7 mouse cellular contexts compared by ENCODE assay signal in genomic region chr2:146612522-146613288, GRCm38 (mm10).
A peak's percentile ranks its signal among the peaks of the same experiment; 100 is the strongest.
DNase-seq lines count a peak whose midpoint lies in the region; ATAC-seq lines count a peak whose summit lies in the region.

No protein-coding gene starts in this region.

- H3K27me3 ChIP-seq in embryonic facial prominence, embryonic 14.5 days (replicated peaks; ENCODE audit: control insufficient read depth, insufficient read depth, low read length) = no peaks in the 10 kb centered on the region

- no peak overlapping the region for H3K9ac ChIP-seq in embryonic facial prominence, embryonic 14.5 days (ENCODE audit: low read depth, low read length)

- no peak overlapping the region for H3K27ac ChIP-seq in embryonic facial prominence, embryonic 14.5 days (replicated peaks; ENCODE audit: low read depth, low read length)

- peak; percentile 27 for DNase-seq in MEL-GATA-1-ER (ENCODE audit: extremely low read depth, low read depth)
- DNase-seq in adrenal gland, postnatal 36 days = peak; percentile 60 to 69
- DNase-seq in embryonic facial prominence, embryonic 14.5 days (ENCODE audit: low spot score) = peak; percentile 59
- peak; percentile 50 to 64 for DNase-seq in heart, postnatal 36 days
- peak; percentile 11 to 36 for DNase-seq in left cerebral cortex, postnatal 10 days (ENCODE audit: extremely low spot score in 1 of 2, low spot score in 2 of 2)
- DNase-seq in right cerebral cortex, postnatal 25 days = peak; percentile 16

- H3K4me3 ChIP-seq in embryonic facial prominence, embryonic 14.5 days (ENCODE audit: low read depth, low read length) = no peak overlapping the region

- no peaks in the 10 kb centered on the region for H3K4me1 ChIP-seq in embryonic facial prominence, embryonic 14.5 days (ENCODE audit: control insufficient read depth, insufficient read depth, low read length)

- 5% methylated on average over 20 of the region's 20 CpGs for WGBS in embryonic facial prominence, embryonic 14.5 days

- no peaks in the 10 kb centered on the region for H3K9me3 ChIP-seq in embryonic facial prominence, embryonic 14.5 days (ENCODE audit: control insufficient read depth, low read length)

- intact Hi-C loops in heart, postnatal 36 days (cut with DNase I) = loop anchor here (1.0 kb wide), 1 partner anchor 143 kb away; no protein-coding TSS in a partner anchor
- intact Hi-C loops in left cerebral cortex, postnatal 10 days (cut with DNase I) = loop anchor here (2.0 to 10.0 kb wide), 2 partner anchors 144 to 658 kb away; no protein-coding TSS in a partner anchor

- H3K4me2 ChIP-seq in embryonic facial prominence, embryonic 14.5 days (ENCODE audit: low read depth, low read length) = peak overlapping the region; percentile 52

- no peak for ATAC-seq in embryonic facial prominence, embryonic 14.5 days (ENCODE audit: low read depth)
- ATAC-seq in megakaryocyte progenitor cell, adult 5-6 weeks (replicated peaks; ENCODE audit: poor library complexity) = peak; percentile 76

- H3K36me3 ChIP-seq in embryonic facial prominence, embryonic 14.5 days (ENCODE audit: control insufficient read depth, insufficient read depth, low read length) = no peaks in the 10 kb centered on the region
